Mouse (Mus musculus) embryonic facial prominence, embryonic 10.5 days (tissue): Measurements from ENCODE around the gene Fanca. TPM values are rescaled to one million over a fixed set of nuclear protein-coding genes. Genes with fewer than 3 reads are reported as not detected.
"Not testable (repeated sequence)": the region's sequence is repeated elsewhere in the genome, so short reads cannot be mapped to it uniquely, and the experiment has no call there.

Experiments
- DNase-seq: peaks from one replicate; pipeline ENCODE4 v3.0.0-alpha.2; 2017; ENCODE audit warnings: low spot score
- H3K27ac ChIP-seq: fragments of 300-500 bp; sonication (generic); replicated peaks from 2 replicates; pipeline ENCODE4 v1.5.1; 2016; ENCODE audit warnings: mild to moderate bottlenecking
- H3K27me3 ChIP-seq: fragments of 300-500 bp; sonication (generic); replicated peaks from 2 replicates; pipeline ENCODE4 v1.6.1; 2016; ENCODE audit warnings: low read depth, mild to moderate bottlenecking; ENCODE audit not compliant: poor library complexity, severe bottlenecking
- H3K36me3 ChIP-seq: fragments of 300-500 bp; sonication (generic); replicated peaks from 2 replicates; pipeline ENCODE4 v1.6.1; 2016; ENCODE audit warnings: mild to moderate bottlenecking, moderate library complexity
- H3K4me1 ChIP-seq: fragments of 300-500 bp; sonication (generic); 2 replicates; pipeline ENCODE4 v1.6.1; 2016
- H3K4me3 ChIP-seq: fragments of 300-500 bp; sonication (generic); 2 replicates; pipeline ENCODE4 v1.5.1; 2016; ENCODE audit warnings: mild to moderate bottlenecking, moderate library complexity
- H3K9me3 ChIP-seq: fragments of 300-500 bp; sonication (generic); 2 replicates; pipeline ENCODE4 v1.6.1; 2016; ENCODE audit warnings: mild to moderate bottlenecking
- WGBS: fragments of 180-500 bp; shearing (Covaris S2); methylation state at CpG from one replicate; pipeline ENCODE4 v1.1.7; 2016; 5-methylcytosine and 5-hydroxymethylcytosine counted together
- polyA plus RNA-seq: library from polyadenylated mRNA; unstranded; fragments of >200 nt; fragmentation: Nextera tagmentation; extraction: Ambion mirVana; gene quantifications from 2 replicates; pipeline ENCODE4 v1.2.1, GENCODE M21; 2016

The Fanca gene
- polyA plus RNA-seq, 1 experiment from 2014 or later: 49.4 TPM

DNA sequence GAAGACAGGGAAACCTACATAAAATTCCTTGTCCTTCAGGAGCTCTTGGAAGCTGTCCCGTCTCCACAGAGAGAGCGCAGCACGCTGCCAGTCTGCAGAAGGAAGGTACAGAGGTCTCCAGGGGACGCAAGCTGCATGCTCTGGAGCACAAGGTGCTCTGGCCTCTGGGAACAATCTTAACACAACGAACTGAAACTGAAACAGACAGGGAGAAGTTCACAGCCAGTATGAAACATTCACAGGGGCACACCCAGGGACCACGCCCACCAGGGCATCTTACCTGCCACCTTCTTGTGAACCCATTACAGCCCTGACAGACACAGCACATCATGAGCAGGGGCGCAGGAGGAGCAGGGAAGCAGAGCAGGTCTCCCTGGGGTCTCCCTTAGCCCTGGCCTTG lies 34.4 kb downstream of the Fanca start:
- no peaks in the 10 kb centered on the region for H3K4me1 ChIP-seq
- no peak overlapping the region for H3K27ac ChIP-seq
- WGBS: 89% methylated on average over 7 of the region's 7 CpGs
- H3K4me3 ChIP-seq: no peak overlapping the region
- no peaks in the 10 kb centered on the region for H3K9me3 ChIP-seq
- no peaks in the 10 kb centered on the region for H3K27me3 ChIP-seq
- no peak for DNase-seq
- H3K36me3 ChIP-seq: peaks cover 91% of the 10 kb centered on the region

DNA sequence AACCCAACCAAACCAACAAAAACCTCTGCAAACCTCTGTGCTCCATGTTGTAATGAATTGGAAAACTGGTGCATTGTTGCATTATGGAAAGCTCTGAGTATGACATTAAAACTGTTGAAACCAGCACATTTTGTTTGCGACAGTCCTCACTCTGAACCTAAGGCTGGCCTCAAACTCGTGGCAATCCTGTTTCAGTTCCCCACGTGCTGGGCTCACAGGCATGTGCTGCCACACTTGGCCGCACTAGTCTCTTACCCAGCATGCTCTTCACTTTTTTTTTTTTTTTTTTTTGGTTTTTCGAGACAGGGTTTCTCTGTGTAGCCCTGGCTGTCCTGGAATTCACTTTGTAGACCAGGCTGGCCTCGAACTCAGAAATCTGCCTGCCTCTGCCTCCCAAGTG lies 35.4 kb downstream of the Fanca start:
- H3K27me3 ChIP-seq: not testable (repeated sequence)
- H3K36me3 ChIP-seq: peaks cover 91% of the 10 kb centered on the region

DNA sequence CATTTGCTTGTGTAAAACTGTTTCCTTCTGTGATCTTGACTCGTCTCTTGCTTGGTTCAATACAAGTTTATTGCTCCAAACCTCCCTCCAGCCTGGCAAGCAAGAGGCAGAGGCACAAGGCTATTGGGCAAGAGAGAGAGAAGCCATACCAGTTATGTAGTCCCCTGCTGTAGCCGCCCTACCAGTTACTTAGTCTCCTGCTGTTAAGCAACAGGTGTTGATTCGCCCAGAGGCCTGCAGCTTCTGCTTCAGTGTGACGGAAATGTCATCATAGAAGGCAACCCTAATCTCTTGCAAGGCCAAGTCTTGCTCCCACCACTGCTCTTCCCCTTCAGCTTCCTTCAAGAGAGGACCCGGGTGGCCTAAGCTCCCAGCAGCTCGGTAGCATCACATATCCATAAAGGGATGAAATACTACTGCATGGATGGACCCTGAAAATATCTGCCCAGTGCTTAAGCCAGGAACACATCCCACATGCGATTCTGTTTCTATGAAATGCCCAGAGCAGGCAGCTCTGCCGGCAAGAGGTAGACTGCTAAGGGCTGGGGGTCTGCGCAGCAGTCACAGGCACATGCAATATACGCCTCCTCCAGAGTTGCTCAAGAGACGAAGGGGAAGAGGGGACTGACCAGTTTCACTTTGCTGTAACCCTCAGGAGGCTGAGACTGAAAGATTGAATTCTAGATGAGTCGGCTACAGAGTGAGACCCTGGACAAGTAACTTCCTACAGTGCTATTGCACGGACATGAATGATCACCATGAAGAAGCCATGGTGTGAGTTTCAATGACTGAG lies 37.9 kb downstream of the Fanca start:
- Histone ChIP-seq H3K9me3 (no peaks in the 10 kb centered on the region), H3K36me3 (peaks cover 87% of the 10 kb centered on the region), H3K4me3 (no peak overlapping the region), H3K4me1 (no peaks in the 10 kb centered on the region), H3K27ac (no peak overlapping the region), H3K27me3 (no peaks in the 10 kb centered on the region)
- no peak for DNase-seq
- 88% methylated on average over 13 of the region's 13 CpGs for WGBS

More for the DNA sequence above, 35.4 kb downstream of the Fanca start:
- WGBS: 86% methylated on average over 6 of the region's 6 CpGs
- H3K4me1 ChIP-seq, H3K27ac ChIP-seq, DNase-seq, H3K4me3 ChIP-seq, H3K9me3 ChIP-seq: not testable (repeated sequence)

DNA sequence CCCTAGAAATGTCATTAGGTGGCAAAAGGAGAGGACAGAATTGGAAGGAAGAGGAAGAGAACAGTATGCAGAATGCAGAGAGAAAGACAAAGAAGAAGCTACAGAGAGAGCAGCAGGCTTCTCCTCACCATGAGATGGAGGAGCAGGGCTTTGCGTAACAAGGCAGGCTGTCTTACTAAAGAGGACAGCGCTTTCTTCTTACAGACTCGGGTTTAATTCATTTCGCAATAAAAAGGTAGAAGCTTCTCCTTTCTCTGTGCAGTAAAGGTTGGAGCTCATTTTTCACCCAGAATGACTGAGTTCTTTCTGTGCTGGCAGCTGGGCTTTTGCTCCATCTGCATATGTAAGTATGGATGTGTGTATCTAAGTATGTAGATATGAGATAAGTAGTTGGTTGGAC lies 38.5 kb downstream of the Fanca start:
- H3K27ac ChIP-seq: no peak overlapping the region
- H3K9me3 ChIP-seq: no peaks in the 10 kb centered on the region
- no peaks in the 10 kb centered on the region for H3K4me1 ChIP-seq
- H3K36me3 ChIP-seq: peaks cover 88% of the 10 kb centered on the region
- H3K4me3 ChIP-seq: no peak overlapping the region
- WGBS: 94% methylated on average over 4 of the region's 4 CpGs
- DNase-seq: no peak
- H3K27me3 ChIP-seq: no peaks in the 10 kb centered on the region

DNA sequence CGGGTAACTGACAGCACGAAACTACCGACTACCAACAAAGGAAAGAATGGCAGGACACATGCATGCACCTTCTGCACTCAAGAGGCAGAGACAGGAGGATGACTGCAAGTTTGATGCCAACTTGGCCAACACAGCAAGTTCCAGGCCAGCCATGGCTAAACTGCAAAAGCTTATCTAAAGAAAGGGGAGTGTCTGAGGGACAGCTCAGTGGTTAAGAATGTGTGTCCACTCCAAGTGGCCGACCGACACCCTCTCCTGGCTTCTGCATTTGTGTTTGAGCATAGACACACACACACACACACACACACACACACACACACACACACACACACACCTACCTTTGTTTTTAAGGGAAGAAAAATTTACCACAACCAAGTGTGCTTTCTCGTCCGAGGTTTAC lies 39.9 kb downstream of the Fanca start:
- WGBS: 84% methylated on average over 7 of the region's 7 CpGs
- peaks cover 90% of the 10 kb centered on the region for H3K36me3 ChIP-seq
- H3K4me1 ChIP-seq: no peaks in the 10 kb centered on the region
- no peak overlapping the region for H3K4me3 ChIP-seq
- H3K27ac ChIP-seq: no peak overlapping the region
- no peaks in the 10 kb centered on the region for H3K27me3 ChIP-seq
- DNase-seq: no peak
- H3K9me3 ChIP-seq: no peaks in the 10 kb centered on the region

DNA sequence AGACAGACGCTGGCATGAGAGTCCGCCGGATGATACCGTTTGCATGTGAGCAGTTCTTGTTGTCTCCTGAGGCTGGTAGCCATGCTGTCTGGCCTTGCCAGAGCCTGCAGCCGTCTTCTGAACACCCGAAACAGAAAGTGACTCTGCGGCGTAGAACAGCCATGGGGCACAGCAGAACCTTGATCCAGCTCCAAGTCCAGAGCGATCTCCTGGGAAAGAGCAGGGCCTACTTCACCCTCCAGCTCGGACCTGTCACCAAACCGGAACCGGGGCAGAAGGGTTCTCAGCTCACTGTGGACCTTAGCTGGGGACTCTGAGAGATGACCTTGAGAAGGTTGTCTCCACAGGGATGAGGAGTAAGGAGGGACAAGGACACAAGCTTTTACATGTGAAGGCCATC lies 43.3 kb downstream of the Fanca start:
- Histone ChIP-seq H3K4me1 (no peaks in the 10 kb centered on the region), H3K9me3 (no peaks in the 10 kb centered on the region), H3K36me3 (peaks cover 93% of the 10 kb centered on the region), H3K27ac (no peak overlapping the region), H3K27me3 (no peaks in the 10 kb centered on the region), H3K4me3 (no peak overlapping the region)
- WGBS: 94% methylated on average over 12 of the region's 12 CpGs
- DNase-seq: no peak

DNA sequence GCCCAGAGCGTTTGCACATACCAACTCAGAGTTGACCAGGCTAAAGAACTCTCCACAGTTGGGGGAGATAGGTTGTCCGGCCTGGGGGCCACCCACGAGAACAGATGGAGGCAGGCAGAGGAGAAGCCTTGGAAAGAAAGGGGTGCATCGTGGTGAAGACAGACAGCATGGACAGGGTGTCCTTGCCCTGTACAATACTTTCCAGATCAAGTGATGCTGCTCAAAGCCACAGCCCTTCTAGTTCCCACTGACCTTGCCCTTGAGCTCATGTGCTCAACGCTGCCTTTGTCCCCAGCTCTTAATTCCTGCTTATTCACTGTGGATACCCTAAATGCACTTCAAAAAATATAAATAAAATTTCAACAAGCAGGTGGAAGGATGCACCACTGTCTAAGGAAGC lies 43.9 kb downstream of the Fanca start:
- 81% methylated on average over 5 of the region's 5 CpGs for WGBS

DNA sequence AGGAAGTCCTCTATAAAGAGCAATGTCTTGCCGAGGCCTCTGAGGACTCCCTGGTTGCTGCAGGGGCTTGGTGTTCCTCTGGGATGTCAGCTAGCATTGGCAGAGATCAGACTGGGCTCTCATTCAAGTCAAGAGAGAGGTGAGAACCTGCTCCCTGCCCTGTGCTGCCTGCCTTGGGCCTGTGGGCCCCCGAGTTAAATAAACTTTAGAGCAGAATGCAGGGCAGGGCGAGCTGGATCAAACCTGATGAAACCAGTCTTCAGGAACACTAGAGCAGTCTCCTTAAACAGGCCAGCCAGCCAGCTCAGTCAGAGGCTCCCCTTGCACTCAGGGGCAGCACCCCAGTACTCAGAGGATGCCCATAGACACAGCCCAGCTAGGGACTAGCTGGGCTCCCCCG lies 46.5 kb downstream of the Fanca start:
- WGBS: 80% methylated on average over 4 of the region's 4 CpGs
- no peak for DNase-seq
- Histone ChIP-seq H3K27me3 (no peaks in the 10 kb centered on the region), H3K36me3 (peaks cover 100% of the 10 kb centered on the region), H3K9me3 (no peaks in the 10 kb centered on the region), H3K27ac (peak overlapping the region; percentile 36; the same call in 1 of the 2 replicates), H3K4me3 (no peak overlapping the region), H3K4me1 (0 out of 2 replicates have a peak, but pooled peaks cover 6% of the 10 kb centered on the region)

More for the DNA sequence above, 43.9 kb downstream of the Fanca start:
- Histone ChIP-seq H3K36me3 (peaks cover 95% of the 10 kb centered on the region), H3K4me1 (no peaks in the 10 kb centered on the region), H3K9me3 (no peaks in the 10 kb centered on the region), H3K27ac (0 out of 2 replicates have a peak overlapping the region, but pooled peaks have one; percentile 48), H3K27me3 (no peaks in the 10 kb centered on the region), H3K4me3 (no peak overlapping the region)
- no peak for DNase-seq

DNA sequence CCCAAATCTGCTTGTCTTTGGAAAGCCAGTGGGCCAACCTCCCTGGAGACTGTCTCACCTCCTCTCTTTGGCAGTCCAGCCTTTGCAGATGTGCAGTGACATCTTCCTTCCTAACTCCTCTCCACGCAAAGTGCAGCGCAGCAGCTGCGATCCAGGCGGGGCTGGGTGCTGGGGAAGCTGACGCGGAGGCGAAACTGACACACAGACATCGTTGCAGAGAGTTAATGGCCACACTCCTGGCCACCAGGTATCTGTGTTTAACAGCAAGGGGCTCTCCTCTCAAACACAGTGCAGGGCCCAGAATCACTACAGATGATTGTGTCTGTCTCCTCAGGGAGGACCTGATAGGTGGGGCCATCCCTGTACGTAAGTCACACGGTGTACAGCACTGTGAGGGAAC lies 47.2 kb downstream of the Fanca start:
- no peak overlapping the region for H3K27ac ChIP-seq
- no peaks in the 10 kb centered on the region for H3K9me3 ChIP-seq
- H3K4me3 ChIP-seq: no peak overlapping the region
- no peaks in the 10 kb centered on the region for H3K27me3 ChIP-seq
- peaks cover 100% of the 10 kb centered on the region for H3K36me3 ChIP-seq
- 92% methylated on average over 10 of the region's 10 CpGs for WGBS
- 0 out of 2 replicates have a peak, but pooled peaks cover 6% of the 10 kb centered on the region for H3K4me1 ChIP-seq
- no peak for DNase-seq

DNA sequence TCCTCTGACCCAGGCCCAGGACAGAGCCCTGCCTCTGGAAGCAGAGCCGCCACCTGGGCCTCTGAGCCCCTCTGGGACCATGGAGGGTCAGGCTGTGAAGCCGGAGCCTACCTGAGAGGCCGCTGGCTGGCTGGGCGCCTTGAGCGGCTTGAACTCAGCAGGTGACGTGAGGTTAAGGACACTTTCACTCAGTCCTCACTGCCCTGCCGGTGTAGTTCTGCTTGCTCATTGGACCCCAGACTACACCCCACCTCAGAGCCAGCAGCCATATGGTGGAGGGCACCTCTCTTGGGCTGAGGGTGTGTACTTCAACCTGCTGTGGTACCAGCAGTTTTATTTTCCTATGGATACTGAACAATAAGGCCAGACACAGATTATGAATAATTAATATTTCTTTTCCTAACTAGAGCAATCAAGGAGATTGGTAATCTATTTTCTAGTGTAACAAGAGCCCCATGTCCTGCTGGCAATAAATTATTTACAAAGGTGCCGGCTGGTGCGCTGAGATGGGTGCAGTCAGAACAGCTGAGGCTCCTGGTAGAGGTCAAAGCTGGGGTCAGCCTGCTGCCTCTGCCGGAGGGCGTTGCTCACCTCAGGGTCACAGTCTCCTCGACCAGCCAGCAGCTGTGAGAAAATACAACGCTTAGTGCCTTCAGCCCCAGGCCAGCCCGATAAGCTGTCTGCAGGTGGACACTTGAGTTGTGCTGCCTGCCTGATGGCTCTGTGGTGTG lies 50.3 kb downstream of the Fanca start:
- Histone ChIP-seq H3K9me3 (no peaks in the 10 kb centered on the region), H3K27ac (no peak overlapping the region), H3K36me3 (peaks cover 100% of the 10 kb centered on the region), H3K27me3 (no peaks in the 10 kb centered on the region), H3K4me3 (no peak overlapping the region), H3K4me1 (0 out of 2 replicates have a peak, but pooled peaks cover 6% of the 10 kb centered on the region)
- WGBS: 75% methylated on average over 14 of the region's 14 CpGs
- DNase-seq: no peak

DNA sequence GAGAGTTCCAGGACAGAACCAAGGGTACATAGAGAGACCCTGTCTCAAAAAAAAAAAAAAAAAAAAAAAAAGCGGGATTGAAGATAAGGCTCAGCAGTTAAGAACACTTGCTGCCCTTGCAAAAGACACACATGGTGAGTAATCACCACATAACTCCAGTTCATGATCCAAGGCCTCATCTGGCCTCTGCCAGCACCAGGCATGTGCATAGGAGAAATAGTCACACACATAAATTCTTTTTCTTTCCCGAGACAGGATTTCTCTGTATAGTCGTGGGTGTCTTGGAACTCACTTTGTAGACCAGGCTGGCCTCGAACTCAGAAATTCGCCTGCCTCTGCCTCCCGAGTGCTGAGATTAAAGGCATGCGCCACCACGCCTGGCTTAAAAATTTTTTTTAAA lies 60.8 kb downstream of the Fanca start:
- Histone ChIP-seq H3K4me1 (peaks cover 40% of the 10 kb centered on the region), H3K36me3 (peaks cover 64% of the 10 kb centered on the region)
- H3K4me3 ChIP-seq, DNase-seq, H3K9me3 ChIP-seq, H3K27ac ChIP-seq, H3K27me3 ChIP-seq: not testable (repeated sequence)
- 87% methylated on average over 8 of the region's 8 CpGs for WGBS

DNA sequence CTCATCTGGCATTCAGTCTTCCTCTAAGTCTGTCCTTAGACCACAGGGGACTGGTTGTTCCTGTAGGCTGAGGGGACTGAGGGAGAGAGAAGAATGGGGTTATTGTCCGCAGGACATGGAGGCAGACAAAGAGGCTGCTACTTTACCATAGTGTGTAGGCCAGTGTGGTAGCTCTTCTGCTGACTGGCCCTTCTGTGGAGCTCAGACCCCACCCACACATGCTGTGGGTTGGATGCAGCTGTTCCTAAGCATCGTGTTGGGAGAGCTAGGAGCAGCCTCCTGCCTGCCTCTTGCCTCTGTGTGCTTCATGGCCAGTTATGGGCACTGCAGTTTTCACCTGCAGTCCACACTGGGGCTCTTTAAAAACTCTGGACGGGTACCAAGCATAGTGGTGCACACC lies 61.3 kb downstream of the Fanca start:
- DNase-seq: no peak
- H3K4me1 ChIP-seq: peaks cover 45% of the 10 kb centered on the region
- peak overlapping the region; percentile 4; the same call in 1 of the 2 replicates for H3K4me3 ChIP-seq
- H3K36me3 ChIP-seq: peaks cover 64% of the 10 kb centered on the region
- 53% methylated on average over 3 of the region's 3 CpGs for WGBS
- H3K27ac ChIP-seq: 0 out of 2 replicates have a peak overlapping the region, but pooled peaks have one; percentile 36
- H3K27me3 ChIP-seq: no peaks in the 10 kb centered on the region
- no peaks in the 10 kb centered on the region for H3K9me3 ChIP-seq

DNA sequence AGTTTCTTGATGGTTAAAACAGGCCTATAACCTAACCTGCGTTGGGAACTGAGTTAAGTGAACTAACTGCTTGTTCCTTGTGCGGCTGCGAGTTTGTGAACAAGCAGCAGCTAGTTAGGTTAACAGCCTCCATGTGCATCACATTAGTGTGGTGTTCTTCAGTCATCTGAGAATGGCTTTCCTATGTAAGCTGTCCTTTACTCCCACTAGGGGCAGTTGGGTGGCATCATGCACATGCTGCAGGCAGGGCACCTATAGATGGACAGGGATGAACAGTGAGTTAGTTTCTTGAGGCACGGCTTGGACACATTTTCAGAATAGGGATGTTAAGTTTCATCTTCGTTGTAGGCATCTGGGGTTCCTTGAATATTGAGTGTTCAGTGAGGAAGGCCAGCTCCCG lies 63.2 kb downstream of the Fanca start:
- H3K9me3 ChIP-seq: no peaks in the 10 kb centered on the region
- H3K4me1 ChIP-seq: peaks cover 49% of the 10 kb centered on the region
- H3K4me3 ChIP-seq: peak overlapping the region; percentile 95
- WGBS: 64% methylated on average over 6 of the region's 6 CpGs
- H3K36me3 ChIP-seq: peaks cover 69% of the 10 kb centered on the region
- no peak overlapping the region for H3K27ac ChIP-seq
- H3K27me3 ChIP-seq: no peaks in the 10 kb centered on the region
- no peak for DNase-seq
